Mouse (Mus musculus): ENCODE results near the gene Fam186b. TPM values are rescaled to one million over a fixed set of nuclear protein-coding genes. Genes with fewer than 3 reads are reported as not detected.

Fam186b gene
- polyA plus RNA-seq, 1 experiment from 2014 or later: not detected

- Histone ChIP-seq H3K27ac (peak overlapping the region; percentile 94; the same call in 1 of the 2 replicates), H3K36me3 (ENCODE audit: inconsistent target) (peaks cover 5% of the 10 kb centered on the region; the same call in 1 of the 2 replicates), H3K4me3 (ENCODE audit: inconsistent target) (no peak overlapping the region), H3K79me2 (ENCODE audit: inconsistent target) (no peaks in the 10 kb centered on the region; the same call in 1 of the 2 replicates)
- 99% methylated on average over 5 of the region's 5 CpGs for WGBS (ENCODE audit: missing documents)
These were observed 35.7 kb upstream of the Fam186b start for GRCm38 (mm10) chr15:99331341-99331740.

GRCm38 (mm10) chr15:99330324-99330723 lies 34.6 kb upstream of the Fam186b start:
- H3K79me2 ChIP-seq (ENCODE audit: inconsistent target): no peaks in the 10 kb centered on the region
- H3K4me3 ChIP-seq (ENCODE audit: inconsistent target): no peak overlapping the region
- H3K27ac ChIP-seq: peak overlapping the region; percentile 94
- WGBS (ENCODE audit: missing documents): 28% methylated on average over 2 of the region's 2 CpGs
- H3K36me3 ChIP-seq (ENCODE audit: inconsistent target): peaks cover 6% of the 10 kb centered on the region; the same call in 1 of the 2 replicates

DNA sequence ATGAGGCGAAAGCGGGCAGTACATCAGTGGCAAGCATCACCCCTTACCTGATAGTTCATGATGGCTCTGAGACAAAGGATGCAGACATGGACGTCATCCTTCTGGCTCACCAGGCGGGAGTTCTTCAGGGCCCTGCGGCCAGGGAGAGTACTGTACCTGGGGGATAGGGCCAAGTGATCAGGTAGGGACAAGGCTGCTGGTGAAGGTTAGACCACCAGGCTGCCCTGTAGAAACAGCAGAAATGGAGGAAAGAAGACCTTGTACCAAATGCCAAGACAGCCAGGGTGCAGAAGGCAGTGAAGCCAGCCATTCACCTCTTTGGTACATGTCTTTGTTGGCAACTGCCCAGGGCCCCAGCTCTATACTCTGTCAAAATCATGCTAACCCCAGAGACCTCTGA lies 32.3 kb upstream of the Fam186b start:
- no peaks in the 10 kb centered on the region for H3K79me2 ChIP-seq (ENCODE audit: inconsistent target)
- H3K27ac ChIP-seq: no peak overlapping the region
- H3K36me3 ChIP-seq (ENCODE audit: inconsistent target): peaks cover 12% of the 10 kb centered on the region; the same call in 1 of the 2 replicates
- WGBS (ENCODE audit: missing documents): 98% methylated on average over 5 of the region's 5 CpGs
- no peak overlapping the region for H3K4me3 ChIP-seq (ENCODE audit: inconsistent target)

DNA sequence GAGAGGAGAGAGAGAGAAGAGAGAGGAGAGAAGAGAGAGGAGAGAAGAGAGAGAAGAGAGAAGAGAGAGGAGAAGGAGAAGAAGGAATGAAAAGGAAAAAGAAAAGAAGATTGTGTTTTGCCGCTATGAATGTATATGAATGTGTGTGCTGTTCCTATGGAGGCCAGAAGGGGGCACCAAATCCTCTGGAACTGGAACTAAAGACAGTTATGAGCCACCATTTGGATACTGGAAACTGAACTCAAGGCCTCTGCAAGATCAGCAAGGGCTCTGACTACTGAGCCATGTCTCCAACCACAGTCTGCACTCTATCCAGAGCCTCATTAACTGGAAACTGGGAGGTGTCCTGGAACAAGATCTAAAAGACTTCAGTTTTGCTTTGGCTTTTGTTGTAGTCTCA lies 31.3 kb upstream of the Fam186b start:
- H3K79me2 ChIP-seq (ENCODE audit: inconsistent target): no peaks in the 10 kb centered on the region
- peaks cover 20% of the 10 kb centered on the region; the same call in 1 of the 2 replicates for H3K36me3 ChIP-seq (ENCODE audit: inconsistent target)
- 67% methylated on average over 1 of the region's 1 CpGs for WGBS (ENCODE audit: missing documents)
- no peak overlapping the region for H3K4me3 ChIP-seq (ENCODE audit: inconsistent target)
- H3K27ac ChIP-seq: no peak overlapping the region

DNA sequence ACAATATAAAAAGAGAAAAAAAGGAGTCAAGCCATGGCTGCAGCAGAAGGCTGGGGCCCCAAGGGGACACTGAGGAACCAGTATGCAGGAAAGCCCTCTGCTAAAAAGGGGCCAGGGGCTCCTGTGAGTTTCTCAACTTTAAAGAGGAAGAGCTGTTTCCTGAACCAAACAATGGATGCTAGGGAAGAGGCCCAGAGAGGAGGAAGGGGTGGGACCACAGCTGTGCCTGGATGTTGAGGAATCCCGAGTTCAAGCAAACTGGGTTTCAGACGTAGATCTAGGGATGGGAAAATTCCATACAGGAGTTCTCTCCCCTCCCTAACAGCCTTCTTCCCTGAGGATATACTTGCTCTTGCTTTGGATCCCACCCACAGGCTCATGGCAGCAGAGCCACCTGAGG lies 30.7 kb upstream of the Fam186b start:
- Histone ChIP-seq H3K27ac (no peak overlapping the region), H3K79me2 (ENCODE audit: inconsistent target) (no peaks in the 10 kb centered on the region), H3K36me3 (ENCODE audit: inconsistent target) (peaks cover 25% of the 10 kb centered on the region; the same call in 1 of the 2 replicates), H3K4me3 (ENCODE audit: inconsistent target) (no peak overlapping the region)
- 32% methylated on average over 2 of the region's 2 CpGs for WGBS (ENCODE audit: missing documents)

GRCm38 (mm10) chr15:99325598-99325997 lies 29.9 kb upstream of the Fam186b start:
- Histone ChIP-seq H3K4me3 (ENCODE audit: inconsistent target) (no peak overlapping the region), H3K79me2 (ENCODE audit: inconsistent target) (no peaks in the 10 kb centered on the region), H3K27ac (no peak overlapping the region), H3K36me3 (ENCODE audit: inconsistent target) (peaks cover 34% of the 10 kb centered on the region)
- 91% methylated on average over 6 of the region's 6 CpGs for WGBS (ENCODE audit: missing documents)

DNA sequence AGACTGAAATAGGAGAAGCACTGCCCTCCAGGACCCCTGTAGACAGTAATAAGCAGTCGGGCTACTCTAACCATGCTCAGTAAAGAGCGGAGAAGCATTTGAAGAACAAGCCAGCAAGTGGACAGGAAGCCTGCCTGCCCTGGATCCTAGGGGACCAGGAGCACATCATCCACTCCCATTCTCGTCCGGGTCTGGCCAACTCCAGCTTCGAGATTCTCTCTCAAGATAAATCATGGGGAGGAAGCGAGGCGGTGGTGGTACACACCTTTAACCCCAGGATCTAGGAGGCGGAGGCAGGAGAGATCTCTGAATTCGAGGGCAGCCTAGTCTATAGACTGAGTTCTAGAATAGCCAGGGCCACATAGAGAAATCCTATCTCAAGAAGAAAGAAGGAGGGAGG lies 28.5 kb upstream of the Fam186b start:
- WGBS (ENCODE audit: missing documents): 93% methylated on average over 9 of the region's 9 CpGs
- Histone ChIP-seq H3K79me2 (ENCODE audit: inconsistent target) (no peaks in the 10 kb centered on the region), H3K4me3 (ENCODE audit: inconsistent target) (no peak overlapping the region), H3K27ac (no peak overlapping the region), H3K36me3 (ENCODE audit: inconsistent target) (peaks cover 41% of the 10 kb centered on the region)

- Histone ChIP-seq H3K36me3 (ENCODE audit: inconsistent target) (peaks cover 48% of the 10 kb centered on the region), H3K79me2 (ENCODE audit: inconsistent target) (no peaks in the 10 kb centered on the region), H3K4me3 (ENCODE audit: inconsistent target) (no peak overlapping the region), H3K27ac (no peak overlapping the region)
- WGBS (ENCODE audit: missing documents): 90% methylated on average over 9 of the region's 9 CpGs
These were observed 25.3 kb upstream of the Fam186b start for GRCm38 (mm10) chr15:99320978-99321377.

DNA sequence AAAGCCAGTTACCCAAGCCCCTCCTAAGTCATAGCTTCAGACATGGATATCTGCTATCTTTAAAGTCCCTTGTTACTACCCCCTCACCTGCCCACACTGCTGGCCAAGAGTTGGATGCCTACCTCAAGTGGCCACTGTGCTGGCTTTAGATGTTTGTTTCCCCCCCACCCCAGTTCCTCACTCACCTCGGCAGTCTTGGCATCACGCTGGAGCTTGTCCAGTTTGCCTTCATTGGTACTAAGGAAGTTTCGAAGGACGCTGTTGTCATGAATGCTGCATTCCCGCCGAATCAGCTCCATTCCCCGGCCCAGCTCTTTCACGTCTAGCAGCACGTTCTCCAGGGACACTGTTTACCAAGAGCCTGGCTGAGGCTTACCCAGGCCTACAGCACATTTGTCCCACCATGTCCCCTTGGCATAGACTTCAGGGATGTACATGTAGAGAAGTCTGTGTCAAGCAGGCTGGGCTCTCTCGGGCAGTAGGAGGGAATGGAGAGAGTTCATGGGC lies 24.5 kb upstream of the Fam186b start:
- H3K27ac ChIP-seq: no peak overlapping the region
- H3K36me3 ChIP-seq (ENCODE audit: inconsistent target): peaks cover 46% of the 10 kb centered on the region
- WGBS (ENCODE audit: missing documents): 91% methylated on average over 10 of the region's 10 CpGs
- H3K79me2 ChIP-seq (ENCODE audit: inconsistent target): no peaks in the 10 kb centered on the region
- H3K4me3 ChIP-seq (ENCODE audit: inconsistent target): no peak overlapping the region

- no peak overlapping the region for H3K4me3 ChIP-seq (ENCODE audit: inconsistent target)
- peaks cover 42% of the 10 kb centered on the region for H3K36me3 ChIP-seq (ENCODE audit: inconsistent target)
- no peaks in the 10 kb centered on the region for H3K79me2 ChIP-seq (ENCODE audit: inconsistent target)
- whole genome bisulfite sequencing (ENCODE audit: missing documents): 78% methylated on average over 3 of the region's 3 CpGs
- no peak overlapping the region for H3K27ac ChIP-seq
These were observed 23.8 kb upstream of the Fam186b start for GRCm38 (mm10) chr15:99319411-99319871.

GRCm38 (mm10) chr15:99318861-99319410 lies 23.2 kb upstream of the Fam186b start:
- peaks cover 42% of the 10 kb centered on the region for H3K36me3 ChIP-seq (ENCODE audit: inconsistent target)
- WGBS (ENCODE audit: missing documents): 92% methylated on average over 14 of the region's 14 CpGs
- no peak overlapping the region for H3K27ac ChIP-seq
- no peaks in the 10 kb centered on the region for H3K79me2 ChIP-seq (ENCODE audit: inconsistent target)
- no peak overlapping the region for H3K4me3 ChIP-seq (ENCODE audit: inconsistent target)

DNA sequence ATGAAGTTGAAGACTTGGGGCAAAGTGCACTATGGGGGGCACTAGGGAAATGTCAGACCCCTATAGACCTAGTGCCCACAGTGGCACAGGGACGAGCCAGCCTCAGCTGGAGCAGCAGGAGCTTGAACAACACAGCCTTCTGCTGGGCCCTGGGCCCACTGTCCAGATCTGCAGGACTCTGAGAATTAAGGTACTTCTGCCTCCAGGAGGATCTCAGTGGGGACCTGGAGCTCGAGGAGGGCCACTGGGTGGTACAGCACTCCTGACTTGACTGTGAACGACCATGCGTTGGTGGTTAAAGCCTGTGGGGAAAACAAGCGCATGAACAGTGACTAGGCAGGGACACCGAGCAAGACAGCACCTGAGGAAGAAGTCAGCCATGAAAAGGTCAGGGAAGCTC lies 22.4 kb upstream of the Fam186b start:
- no peak overlapping the region for H3K27ac ChIP-seq
- peaks cover 42% of the 10 kb centered on the region for H3K36me3 ChIP-seq (ENCODE audit: inconsistent target)
- no peak overlapping the region for H3K4me3 ChIP-seq (ENCODE audit: inconsistent target)
- no peaks in the 10 kb centered on the region for H3K79me2 ChIP-seq (ENCODE audit: inconsistent target)
- 93% methylated on average over 6 of the region's 6 CpGs for WGBS (ENCODE audit: missing documents)

- no peak overlapping the region for H3K4me3 ChIP-seq (ENCODE audit: inconsistent target)
- WGBS (ENCODE audit: missing documents): 72% methylated on average over 2 of the region's 2 CpGs
- peaks cover 36% of the 10 kb centered on the region for H3K36me3 ChIP-seq (ENCODE audit: inconsistent target)
- H3K79me2 ChIP-seq (ENCODE audit: inconsistent target): no peaks in the 10 kb centered on the region
- no peak overlapping the region for H3K27ac ChIP-seq
These were observed 21.6 kb upstream of the Fam186b start for GRCm38 (mm10) chr15:99317267-99317651.

DNA sequence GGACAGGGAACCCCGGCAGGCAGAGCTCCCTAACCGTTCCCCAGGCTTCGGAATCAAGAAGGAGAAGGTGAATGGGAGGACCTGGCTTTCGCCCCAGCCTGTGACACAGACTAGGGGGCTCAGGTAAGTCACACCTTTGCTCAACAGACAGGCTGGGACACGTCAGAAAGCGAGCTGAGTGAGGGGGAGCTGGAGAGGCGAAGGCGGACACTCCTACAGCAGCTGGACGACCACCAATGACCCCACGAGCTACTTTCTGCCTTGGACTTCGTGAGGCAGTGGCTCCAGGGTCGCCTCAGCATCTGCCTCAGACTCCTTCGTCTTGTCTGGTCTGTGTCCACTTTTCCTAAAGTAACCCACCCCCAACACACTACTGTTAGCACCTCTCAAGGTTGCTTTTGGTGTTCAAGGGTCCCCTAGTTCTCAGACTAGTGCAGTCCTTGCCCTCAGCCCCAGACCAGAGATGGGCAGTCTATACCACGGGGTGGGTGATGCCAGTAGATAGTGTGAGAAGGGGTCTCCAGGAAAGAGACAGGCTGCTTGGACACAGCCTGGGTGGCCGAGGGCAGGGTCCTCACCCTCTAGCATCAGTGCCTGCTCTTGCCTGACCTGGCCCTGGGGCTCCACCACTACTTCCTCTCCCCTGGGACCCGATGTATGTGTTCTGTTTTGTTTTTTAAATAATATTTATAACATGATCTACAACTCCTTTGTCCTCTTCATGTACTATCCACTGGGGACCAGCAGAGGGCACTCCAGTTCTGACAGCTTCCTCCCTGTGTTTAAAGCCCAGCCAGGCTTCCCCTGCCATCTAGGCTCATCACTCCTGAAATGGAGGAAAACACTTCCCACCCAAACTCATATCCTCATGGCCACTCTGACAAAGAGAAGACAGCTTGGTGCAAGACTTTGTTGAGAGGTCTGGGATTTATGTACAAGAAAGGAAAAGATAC lies 20.9 kb upstream of the Fam186b start:
- 85% methylated on average over 15 of the region's 16 CpGs for WGBS (ENCODE audit: missing documents)
- H3K36me3 ChIP-seq (ENCODE audit: inconsistent target): peaks cover 30% of the 10 kb centered on the region

GRCm38 (mm10) chr15:99314891-99315290 lies 19.2 kb upstream of the Fam186b start:
- no peaks in the 10 kb centered on the region for H3K79me2 ChIP-seq (ENCODE audit: inconsistent target)
- 96% methylated on average over 16 of the region's 16 CpGs for WGBS (ENCODE audit: missing documents)
- no peak overlapping the region for H3K27ac ChIP-seq
- H3K36me3 ChIP-seq (ENCODE audit: inconsistent target): peaks cover 19% of the 10 kb centered on the region; the same call in 1 of the 2 replicates
- H3K4me3 ChIP-seq (ENCODE audit: inconsistent target): no peak overlapping the region

More for the DNA sequence above, 20.9 kb upstream of the Fam186b start:
- no peak overlapping the region for H3K27ac ChIP-seq
- H3K4me3 ChIP-seq (ENCODE audit: inconsistent target): no peak overlapping the region
- H3K79me2 ChIP-seq (ENCODE audit: inconsistent target): no peaks in the 10 kb centered on the region
